Mouse (Mus musculus): Measurements from ENCODE around the gene Ephb3. TPM values are rescaled to one million over a fixed set of nuclear protein-coding genes. Genes with fewer than 3 reads are reported as not detected.

The Ephb3 gene
- total RNA-seq, 1 experiment, result 24.9 TPM

GRCm38 (mm10) chr16:21198006-21198405 is 6.5 kb upstream of the Ephb3 start:
- in situ Hi-C loops (cut with MboI; ENCODE audit: low sequenced_read_pairs in 2 of 2, unreplicated experiment in 2 of 2), result loop anchor here (25.0 kb wide), 2 partner anchors 411 to 436 kb away; no protein-coding TSS in a partner anchor
- TF ChIP-seq ZNF384 (IDR thresholded peaks at IDR 0.05; ENCODE audit: low read depth, low read length), result no peak
- TF ChIP-seq CHD2 (IDR thresholded peaks at IDR 0.05; ENCODE audit: low read depth, low read length), result no peak
- TF ChIP-seq MAFK (IDR thresholded peaks at IDR 0.05; ENCODE audit: insufficient read depth, low read depth, low read length), result no peak
- TF ChIP-seq ZC3H11A (IDR thresholded peaks at IDR 0.05; ENCODE audit: borderline replicate concordance, low read depth, low read length), result no peak
- no peak for TF ChIP-seq HCFC1 (IDR thresholded peaks at IDR 0.05; ENCODE audit: borderline replicate concordance, insufficient read depth, low read length)
- H3K9me3 ChIP-seq (ENCODE audit: control insufficient read depth, insufficient read depth, low read depth, low read length), result no peaks in the 10 kb centered on the region
- peaks cover 3 to 12% of the 10 kb centered on the region in 2 experiments; a peak in 1 of 4 replicates for H3K4me1 ChIP-seq (ENCODE audit: control insufficient read depth in 2 of 2, insufficient read depth in 2 of 2, low read length in 2 of 2, poor library complexity in 1 of 2)
- no peak overlapping the region for H3K27ac ChIP-seq (ENCODE audit: insufficient read depth, low read depth, low read length, poor library complexity, severe bottlenecking)
- no peak overlapping the region for H3K9ac ChIP-seq (ENCODE audit: insufficient read depth, low read depth, low read length, poor library complexity, severe bottlenecking)
- no peak for DNase-seq (ENCODE audit: low read depth, low spot score)
- no peaks in the 10 kb centered on the region for H3K36me3 ChIP-seq (ENCODE audit: control insufficient read depth, insufficient read depth, low read length, poor library complexity, severe bottlenecking)
- H3K4me3 ChIP-seq (ENCODE audit: insufficient read depth in 1 of 2, low read depth in 1 of 2, low read length in 2 of 2, poor library complexity in 1 of 2, severe bottlenecking in 1 of 2), result no peak overlapping the region

- in situ Hi-C loops (cut with MboI; ENCODE audit: low sequenced_read_pairs in 2 of 2, unreplicated experiment in 2 of 2), result loop anchor here (25.0 kb wide), 2 partner anchors 411 to 436 kb away; no protein-coding TSS in a partner anchor
- H3K9me3 ChIP-seq (ENCODE audit: control insufficient read depth, insufficient read depth, low read depth, low read length), result no peaks in the 10 kb centered on the region
- H3K4me3 ChIP-seq (ENCODE audit: insufficient read depth in 1 of 2, low read depth in 1 of 2, low read length in 2 of 2, poor library complexity in 1 of 2, severe bottlenecking in 1 of 2), result no peak overlapping the region
- no peaks in the 10 kb centered on the region for H3K36me3 ChIP-seq (ENCODE audit: control insufficient read depth, insufficient read depth, low read length, poor library complexity, severe bottlenecking)
- no peak for TF ChIP-seq HCFC1 (IDR thresholded peaks at IDR 0.05; ENCODE audit: borderline replicate concordance, insufficient read depth, low read length)
- TF ChIP-seq CHD2 (IDR thresholded peaks at IDR 0.05; ENCODE audit: low read depth, low read length), result no peak
- TF ChIP-seq ZNF384 (IDR thresholded peaks at IDR 0.05; ENCODE audit: low read depth, low read length), result 0 out of 2 replicates have a peak, but pooled peaks have one; percentile 17
- peak; percentile 71; the same call in 1 of the 2 replicates for TF ChIP-seq ZC3H11A (IDR thresholded peaks at IDR 0.05; ENCODE audit: borderline replicate concordance, low read depth, low read length)
- H3K27ac ChIP-seq (ENCODE audit: insufficient read depth, low read depth, low read length, poor library complexity, severe bottlenecking), result no peak overlapping the region
- no peak overlapping the region for H3K9ac ChIP-seq (ENCODE audit: insufficient read depth, low read depth, low read length, poor library complexity, severe bottlenecking)
- H3K4me1 ChIP-seq (ENCODE audit: control insufficient read depth in 2 of 2, insufficient read depth in 2 of 2, low read length in 2 of 2, poor library complexity in 1 of 2), result peaks cover 6 to 13% of the 10 kb centered on the region in 2 experiments; a peak in 1 of 4 replicates
- DNase-seq (ENCODE audit: low read depth, low spot score), result no peak
Measured at GRCm38 (mm10) chr16:21198529-21198928, 6.0 kb upstream of the Ephb3 start.

GRCm38 (mm10) chr16:21199426-21199825 is 5.1 kb upstream of the Ephb3 start:
- no peak overlapping the region for H3K9ac ChIP-seq (ENCODE audit: insufficient read depth, low read depth, low read length, poor library complexity, severe bottlenecking)
- no peak overlapping the region for H3K27ac ChIP-seq (ENCODE audit: insufficient read depth, low read depth, low read length, poor library complexity, severe bottlenecking)
- no peaks in the 10 kb centered on the region for H3K9me3 ChIP-seq (ENCODE audit: control insufficient read depth, insufficient read depth, low read depth, low read length)
- H3K36me3 ChIP-seq (ENCODE audit: control insufficient read depth, insufficient read depth, low read length, poor library complexity, severe bottlenecking), result no peaks in the 10 kb centered on the region
- no peak overlapping the region for H3K4me3 ChIP-seq (ENCODE audit: insufficient read depth in 1 of 2, low read depth in 1 of 2, low read length in 2 of 2, poor library complexity in 1 of 2, severe bottlenecking in 1 of 2)
- TF ChIP-seq ZC3H11A (IDR thresholded peaks at IDR 0.05; ENCODE audit: borderline replicate concordance, low read depth, low read length) (no peak), CHD2 (IDR thresholded peaks at IDR 0.05; ENCODE audit: low read depth, low read length) (no peak), ZNF384 (IDR thresholded peaks at IDR 0.05; ENCODE audit: low read depth, low read length) (no peak), MAFK (IDR thresholded peaks at IDR 0.05; ENCODE audit: insufficient read depth, low read depth, low read length) (no peak), HCFC1 (IDR thresholded peaks at IDR 0.05; ENCODE audit: borderline replicate concordance, insufficient read depth, low read length) (no peak)
- in situ Hi-C loops (cut with MboI; ENCODE audit: low sequenced_read_pairs in 2 of 2, unreplicated experiment in 2 of 2), result loop anchor here (25.0 kb wide), 2 partner anchors 412 to 437 kb away; no protein-coding TSS in a partner anchor
- H3K4me1 ChIP-seq (ENCODE audit: control insufficient read depth in 2 of 2, insufficient read depth in 2 of 2, low read length in 2 of 2, poor library complexity in 1 of 2), result peaks cover 6 to 15% of the 10 kb centered on the region in 2 experiments; a peak in 1 of 4 replicates
- DNase-seq (ENCODE audit: low read depth, low spot score), result no peak

- Histone ChIP-seq H3K4me3 (ENCODE audit: insufficient read depth in 1 of 2, low read depth in 1 of 2, low read length in 2 of 2, poor library complexity in 1 of 2, severe bottlenecking in 1 of 2) (no peak overlapping the region), H3K9me3 (ENCODE audit: control insufficient read depth, insufficient read depth, low read depth, low read length) (no peaks in the 10 kb centered on the region), H3K4me1 (ENCODE audit: control insufficient read depth in 2 of 2, insufficient read depth in 2 of 2, low read length in 2 of 2, poor library complexity in 1 of 2) (peaks cover 6 to 28% of the 10 kb centered on the region in 2 experiments; a peak in 1 of 4 replicates), H3K27ac (ENCODE audit: insufficient read depth, low read depth, low read length, poor library complexity, severe bottlenecking) (no peak overlapping the region), H3K9ac (ENCODE audit: insufficient read depth, low read depth, low read length, poor library complexity, severe bottlenecking) (no peak overlapping the region), H3K36me3 (ENCODE audit: control insufficient read depth, insufficient read depth, low read length, poor library complexity, severe bottlenecking) (no peaks in the 10 kb centered on the region)
- TF ChIP-seq ZNF384 (IDR thresholded peaks at IDR 0.05; ENCODE audit: low read depth, low read length), result no peak
- no peak for TF ChIP-seq MAFK (IDR thresholded peaks at IDR 0.05; ENCODE audit: insufficient read depth, low read depth, low read length)
- TF ChIP-seq CHD2 (IDR thresholded peaks at IDR 0.05; ENCODE audit: low read depth, low read length), result no peak
- no peak for TF ChIP-seq HCFC1 (IDR thresholded peaks at IDR 0.05; ENCODE audit: borderline replicate concordance, insufficient read depth, low read length)
- TF ChIP-seq ZC3H11A (IDR thresholded peaks at IDR 0.05; ENCODE audit: borderline replicate concordance, low read depth, low read length), result no peak
- in situ Hi-C loops (cut with MboI; ENCODE audit: low sequenced_read_pairs in 2 of 2, unreplicated experiment in 2 of 2), result loop anchor here (5.0 to 25.0 kb wide), 2 partner anchors 185 to 190 kb away; no protein-coding TSS in a partner anchor
- DNase-seq (ENCODE audit: low read depth, low spot score), result no peak
Measured at GRCm38 (mm10) chr16:21202731-21203130, 1.8 kb upstream of the Ephb3 start.

All from ES-E14 (cell line).